Mouse (Mus musculus) CH12.LX (cell line): ENCODE data around the gene Rasal1.

Experiments
- CHD2 ChIP-seq: IDR thresholded peaks from 2 replicates; pipeline ENCODE4 v1.6.1; 2011; ENCODE audit warnings: low read length, improper control_type of control experiment
- CTCF ChIP-seq, 2 experiments: IDR thresholded peaks in 1 of 2; conservative IDR thresholded peaks in 1 of 2; 2 replicates each; pipeline ENCODE4 v1.5.1; 2011 to 2012; ENCODE audit warnings: low read depth in 2 of 2, low read length in 2 of 2, improper control_type of control experiment in 1 of 2, inconsistent platforms in 1 of 2, mild to moderate bottlenecking in 1 of 2, moderate library complexity in 1 of 2
- EP300 ChIP-seq: IDR thresholded peaks from 2 replicates; pipeline ENCODE4 v1.6.1; 2011; ENCODE audit warnings: low read length, improper control_type of control experiment
- POLR2A ChIP-seq: IDR thresholded peaks from 2 replicates; pipeline ENCODE4 v1.6.1; 2011; ENCODE audit warnings: low read depth, mild to moderate bottlenecking, improper control_type of control experiment, low read length
- RCOR1 ChIP-seq: conservative IDR thresholded peaks from 2 replicates; pipeline ENCODE4 v1.6.1; 2012; ENCODE audit warnings: low read depth, mild to moderate bottlenecking, inconsistent platforms, low read length, improper control_type of control experiment
- SIN3A ChIP-seq: IDR thresholded peaks from 2 replicates; pipeline ENCODE4 v1.6.1; 2012; ENCODE audit warnings: low read length, improper control_type of control experiment, inconsistent platforms
- UBTF ChIP-seq: IDR thresholded peaks from 2 replicates; pipeline ENCODE4 v1.6.1; 2012; ENCODE audit warnings: low read depth, mild to moderate bottlenecking, inconsistent platforms, low read length, improper control_type of control experiment, moderate library complexity
- ZKSCAN1 ChIP-seq: IDR thresholded peaks from 2 replicates; pipeline ENCODE4 v1.6.1; 2012; ENCODE audit warnings: low read depth, inconsistent platforms, low read length, improper control_type of control experiment, borderline replicate concordance

DNA sequence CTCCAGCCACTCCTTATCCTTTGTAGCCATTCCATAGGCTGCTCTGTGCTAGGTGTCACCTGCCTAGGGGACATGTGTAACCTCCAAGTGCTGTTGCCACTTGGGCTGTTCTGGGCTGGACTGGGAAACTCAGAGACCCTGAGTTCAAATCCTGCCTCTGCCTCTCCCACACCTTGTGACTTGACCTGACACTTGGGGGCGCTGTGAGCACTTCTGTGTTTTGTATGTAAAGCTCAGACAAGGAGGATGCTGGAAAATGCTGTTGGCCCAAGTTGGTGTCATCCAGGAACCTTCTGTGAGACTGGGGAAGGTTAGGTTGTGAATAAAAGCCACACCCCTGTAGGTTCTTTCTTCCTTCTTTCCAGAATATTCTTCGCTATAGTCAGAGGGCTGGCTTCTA, 16.3 kb downstream of the Rasal1 start:
- TF ChIP-seq CTCF (conservative IDR thresholded peaks at IDR 0.05 in 1 of 2, IDR thresholded peaks at IDR 0.05 in 1 of 2; ENCODE audit: low read depth in 2 of 2, low read length in 2 of 2) (peak in 1 of 2 experiments; percentile 28; a peak in 2 of 4 replicates), RCOR1 (no peak), UBTF (no peak), EP300 (no peak), ZKSCAN1 (no peak), CHD2 (no peak), POLR2A (no peak), SIN3A (no peak)
